Comparison of ENCODE assay signal across 19 mouse cellular contexts in genomic region chr3:68202162-68202902, GRCm38 (mm10).
DNase-seq lines count a peak whose midpoint lies in the region; ATAC-seq lines count a peak whose summit lies in the region.
"Had no signal": no experiment of that assay in that cellular context is flagged by ENCODE, and none has a peak within 500 bp of the region (broad histone marks: within the 10 kb centered on the region; RNA-seq: fewer than 3 reads in every experiment).

No protein-coding gene starts in this region.

- H3K9me3 ChIP-seq in neural tube, embryonic 11.5 days (ENCODE audit: control insufficient read depth, low read length): no peaks in the 10 kb centered on the region
- H3K9me3 ChIP-seq in forebrain, embryonic 12.5 days: no peaks in the 10 kb centered on the region
- no peaks in the 10 kb centered on the region for H3K9me3 ChIP-seq in hindbrain, embryonic 13.5 days
- no peaks in the 10 kb centered on the region for H3K9me3 ChIP-seq in neural tube, embryonic 13.5 days
- H3K9me3 ChIP-seq: embryonic facial prominence, embryonic 12.5 days; heart, embryonic 13.5 days; liver, embryonic 15.5 days had no signal

- no peak overlapping the region for H3K9ac ChIP-seq in neural tube, embryonic 11.5 days (ENCODE audit: low read length)
- H3K9ac ChIP-seq in forebrain, embryonic 12.5 days: no peak overlapping the region
- H3K9ac ChIP-seq in hindbrain, embryonic 13.5 days: no peak overlapping the region
- H3K9ac ChIP-seq in neural tube, embryonic 13.5 days: no peak overlapping the region
- H3K9ac ChIP-seq: embryonic facial prominence, embryonic 12.5 days; heart, embryonic 13.5 days; liver, embryonic 15.5 days had no signal

- 0 out of 2 replicates have a peak overlapping the region, but pooled peaks have one; percentile 34 for H3K27ac ChIP-seq in neural tube, embryonic 11.5 days (ENCODE audit: low read depth, low read length)
- H3K27ac ChIP-seq in forebrain, embryonic 12.5 days: peak overlapping the region; percentile 32
- H3K27ac ChIP-seq in hindbrain, embryonic 13.5 days: peak overlapping the region; percentile 66
- H3K27ac ChIP-seq in neural tube, embryonic 13.5 days (replicated peaks): no peak overlapping the region
- H3K27ac ChIP-seq: embryonic facial prominence, embryonic 12.5 days; heart, embryonic 13.5 days; kidney, postnatal 0 days; liver, embryonic 15.5 days had no signal

- no peaks in the 10 kb centered on the region for H3K4me1 ChIP-seq in neural tube, embryonic 11.5 days (ENCODE audit: control insufficient read depth, insufficient read depth, low read length)
- peaks cover 21% of the 10 kb centered on the region for H3K4me1 ChIP-seq in forebrain, embryonic 12.5 days
- peaks cover 22% of the 10 kb centered on the region for H3K4me1 ChIP-seq in hindbrain, embryonic 13.5 days (replicated peaks)
- H3K4me1 ChIP-seq in neural tube, embryonic 13.5 days (replicated peaks): peaks cover 26% of the 10 kb centered on the region
- H3K4me1 ChIP-seq: embryonic facial prominence, embryonic 12.5 days; heart, embryonic 13.5 days; liver, embryonic 15.5 days had no signal

- no peak overlapping the region for H3K4me3 ChIP-seq in neural tube, embryonic 11.5 days (ENCODE audit: low read depth, low read length)
- H3K4me3 ChIP-seq in forebrain, embryonic 12.5 days (replicated peaks): no peak overlapping the region
- H3K4me3 ChIP-seq in hindbrain, embryonic 13.5 days: no peak overlapping the region
- H3K4me3 ChIP-seq in neural tube, embryonic 13.5 days: no peak overlapping the region
- H3K4me3 ChIP-seq: embryonic facial prominence, embryonic 12.5 days; heart, embryonic 13.5 days; liver, embryonic 15.5 days had no signal

- WGBS in neural tube, embryonic 11.5 days: 44% methylated on average over 4 of the region's 4 CpGs
- 33% methylated on average over 4 of the region's 4 CpGs for WGBS in forebrain, embryonic 12.5 days
- WGBS in hindbrain, embryonic 13.5 days: 20% methylated on average over 4 of the region's 4 CpGs
- 23% methylated on average over 4 of the region's 4 CpGs for WGBS in neural tube, embryonic 13.5 days

- DNase-seq in neural tube, embryonic 11.5 days (ENCODE audit: low spot score): peak; percentile 24
- DNase-seq in neural tube, embryonic 10.5 days (ENCODE audit: extremely low spot score, low spot score): no peak
- no peak for DNase-seq in c-Kit-positive CD71-positive TER-119-positive erythroid progenitor cells, embryonic 14.5 days (ENCODE audit: low spot score)
- no peak for DNase-seq in left cerebral cortex, postnatal 10 days (ENCODE audit: extremely low spot score in 1 of 2, low spot score in 2 of 2)
- DNase-seq: cerebellum, adult 11 months; cerebellum, postnatal 25 days; heart, postnatal 36 days; lung, postnatal 10 days; right cerebral cortex, postnatal 4 days; thymus, postnatal 36 days had no signal

- peak; percentile 55; the same call in 1 of the 2 replicates for ATAC-seq in neural tube, embryonic 11.5 days (ENCODE audit: insufficient read depth, low FRiP score, low TSS enrichment)
- ATAC-seq in forebrain, embryonic 12.5 days (ENCODE audit: low FRiP score): peak; percentile 73
- ATAC-seq in hindbrain, embryonic 13.5 days (ENCODE audit: low FRiP score): peak; percentile 52; the same call in 1 of the 2 replicates
- peak; percentile 41; the same call in 1 of the 2 replicates for ATAC-seq in neural tube, embryonic 13.5 days (ENCODE audit: low read depth)
- ATAC-seq: CD4-positive, CD25-positive, alpha-beta regulatory T cell, adult 4 months had no signal

- H3K4me2 ChIP-seq in neural tube, embryonic 11.5 days (ENCODE audit: low read depth): no peak overlapping the region
- no peak overlapping the region for H3K4me2 ChIP-seq in forebrain, embryonic 12.5 days
- H3K4me2 ChIP-seq in hindbrain, embryonic 13.5 days: no peak overlapping the region
- H3K4me2 ChIP-seq in neural tube, embryonic 13.5 days: no peak overlapping the region
- H3K4me2 ChIP-seq: embryonic facial prominence, embryonic 12.5 days; heart, embryonic 13.5 days; liver, embryonic 15.5 days had no signal

- H3K36me3 ChIP-seq in neural tube, embryonic 11.5 days (ENCODE audit: control insufficient read depth, insufficient read depth, low read length): no peaks in the 10 kb centered on the region
- no peaks in the 10 kb centered on the region for H3K36me3 ChIP-seq in forebrain, embryonic 12.5 days (replicated peaks)
- H3K36me3 ChIP-seq in hindbrain, embryonic 13.5 days: no peaks in the 10 kb centered on the region
- H3K36me3 ChIP-seq in neural tube, embryonic 13.5 days: no peaks in the 10 kb centered on the region
- H3K36me3 ChIP-seq: embryonic facial prominence, embryonic 12.5 days; G1E; heart, embryonic 13.5 days; liver, embryonic 15.5 days had no signal

- intact Hi-C loops in left cerebral cortex, postnatal 10 days (cut with DNase I): no loop called here

- no peaks in the 10 kb centered on the region for H3K27me3 ChIP-seq in neural tube, embryonic 11.5 days (ENCODE audit: control insufficient read depth, insufficient read depth, low read length)
- no peaks in the 10 kb centered on the region for H3K27me3 ChIP-seq in forebrain, embryonic 12.5 days
- no peaks in the 10 kb centered on the region for H3K27me3 ChIP-seq in hindbrain, embryonic 13.5 days
- no peaks in the 10 kb centered on the region for H3K27me3 ChIP-seq in neural tube, embryonic 13.5 days
- H3K27me3 ChIP-seq: embryonic facial prominence, embryonic 12.5 days; heart, embryonic 13.5 days; liver, embryonic 15.5 days had no signal
